Mouse (Mus musculus): ENCODE data around the gene Olfr1020. TPM values are rescaled to one million over a fixed set of nuclear protein-coding genes. Genes with fewer than 3 reads are reported as not detected.

Olfr1020 gene
- not detected for total RNA-seq (2021)
- long read RNA-seq, experiment 1 = 0 reads
- long read RNA-seq, experiment 2 = 0 reads

DNA sequence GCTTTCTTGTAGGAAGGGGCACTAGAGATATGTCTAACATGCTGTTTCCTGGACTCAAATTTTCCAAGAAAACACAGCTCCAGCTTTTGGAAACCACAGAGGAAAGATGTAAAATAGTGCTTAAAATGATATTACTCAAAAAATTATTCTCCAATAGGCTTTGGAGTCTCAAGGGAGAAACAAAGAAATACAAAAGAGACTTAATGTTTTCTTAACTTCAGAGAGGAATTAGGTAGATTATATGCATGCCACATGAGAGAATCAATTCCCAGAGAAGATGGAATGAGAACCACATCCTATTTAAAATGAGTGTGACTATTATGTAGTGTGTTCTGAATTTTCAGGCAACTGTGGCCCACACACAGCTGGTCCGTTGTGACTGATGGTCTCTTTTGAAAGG lies at the start of gene Olfr1020:
TSS of gene Olfr1020 (plus strand) at position 301 of the 400 bp plus-strand sequence.
- no peak for DNase-seq (ENCODE audit: low spot score in 2 of 2)

DNA sequence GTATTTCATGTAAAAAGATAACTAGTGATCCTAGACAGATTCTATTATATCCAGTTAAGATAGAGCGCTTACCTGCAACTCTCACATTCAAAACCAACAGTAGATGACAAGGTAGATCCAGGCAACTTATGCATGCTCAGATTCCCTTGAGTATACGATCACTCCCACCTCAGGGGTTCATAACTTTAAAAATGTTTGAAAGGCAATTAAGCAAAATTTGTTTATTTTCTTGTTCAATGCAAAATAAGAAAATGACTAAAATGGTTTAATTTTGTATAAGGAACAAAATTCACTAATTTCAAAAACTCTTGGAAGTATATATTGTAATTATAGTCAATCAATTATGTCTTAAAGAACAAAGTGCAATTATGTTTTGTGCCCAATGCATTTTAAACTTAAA lies 44.4 kb upstream of the Olfr1020 start, which contains the start of gene Olfr1016:
TSS of gene Olfr1016 (minus strand) at position 101 of the 400 bp plus-strand sequence.
- no peak for DNase-seq (ENCODE audit: low spot score in 2 of 2)

DNA sequence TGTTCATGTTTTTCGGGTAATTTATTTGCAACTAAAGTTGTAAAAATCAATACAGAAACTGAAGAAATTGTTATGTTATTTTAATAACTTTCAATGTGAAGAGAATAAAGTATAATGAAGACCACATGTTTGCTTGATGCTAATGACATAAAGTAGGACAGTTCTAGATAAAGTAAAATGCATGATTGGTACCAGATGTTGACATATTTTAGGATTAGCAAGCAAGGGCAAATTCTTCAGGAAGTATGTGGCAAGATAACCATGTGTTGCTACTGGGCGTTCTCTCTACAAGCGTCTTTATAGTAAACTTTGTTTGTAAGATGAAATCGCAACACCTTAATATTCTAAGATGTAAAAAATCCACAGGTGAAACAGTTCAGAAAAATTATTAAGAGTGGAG lies 42.3 kb upstream of the Olfr1020 start:
- DNase-seq (ENCODE audit: low spot score in 2 of 2) = no peak

DNA sequence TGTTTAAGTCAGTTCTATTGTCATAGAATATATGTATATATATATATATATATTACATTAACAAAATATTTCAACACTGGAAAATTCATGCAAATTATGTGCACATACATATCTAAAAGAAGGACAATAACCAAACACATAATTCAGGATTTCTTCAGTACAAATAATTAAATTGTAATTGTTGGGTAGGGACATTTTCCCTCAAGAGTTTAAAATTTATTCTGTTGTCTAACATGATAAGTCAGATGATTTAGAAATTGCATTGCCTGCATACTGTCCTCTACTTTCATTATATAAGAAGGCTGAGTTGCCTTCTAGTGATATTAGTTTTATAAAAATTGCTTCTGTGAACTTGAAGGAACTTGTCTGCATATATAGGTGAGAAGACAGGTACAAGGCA lies 28.7 kb upstream of the Olfr1020 start, which contains the start of gene Olfr1018:
TSS of gene Olfr1018 (plus strand) at position 301 of the 400 bp plus-strand sequence.
- DNase-seq (ENCODE audit: low spot score in 2 of 2) = no peak

DNA sequence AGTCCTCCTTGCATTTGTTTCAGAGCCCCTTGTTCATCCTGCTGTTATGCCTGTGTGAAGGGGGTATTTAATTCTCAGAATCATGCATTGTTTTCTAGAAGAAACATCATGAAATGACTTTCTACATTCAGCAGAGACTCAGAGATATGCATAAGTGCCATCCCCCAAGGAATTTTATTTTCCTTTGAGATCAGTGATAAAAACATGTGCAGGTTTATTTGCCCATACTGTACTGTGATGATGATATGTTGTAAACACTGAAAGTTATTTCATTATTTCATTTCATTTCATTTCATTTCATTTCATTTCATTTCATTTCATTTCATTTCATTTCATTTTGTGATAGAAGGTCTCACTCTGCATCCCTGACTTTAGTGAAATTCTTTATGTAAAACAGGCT lies 1.4 kb upstream of the Olfr1020 start, which contains the start of gene Olfr1019:
TSS of gene Olfr1019 (minus strand) at position 101 of the 400 bp plus-strand sequence.
- no peak for DNase-seq (ENCODE audit: low spot score in 2 of 2)

DNA sequence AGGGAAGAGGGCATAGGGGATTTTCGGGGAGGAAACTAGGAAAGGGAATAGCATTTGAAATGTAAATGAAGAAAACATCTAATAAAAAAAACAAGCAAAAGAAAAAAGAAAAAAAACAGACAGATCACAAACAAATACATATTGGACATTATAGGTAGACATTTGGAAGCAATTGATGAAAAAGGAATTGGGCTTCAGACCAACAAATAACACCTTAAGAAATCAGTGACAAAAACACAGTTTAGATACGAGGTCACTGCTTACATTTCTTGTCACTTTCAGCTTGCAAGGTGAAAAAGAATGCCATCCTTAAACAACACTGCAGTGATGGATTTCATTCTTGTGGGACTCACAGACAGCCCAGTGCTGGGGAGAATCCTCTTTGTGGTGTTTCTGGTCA lies 21.5 kb downstream of the Olfr1020 start, which contains the start of gene Olfr1022:
TSS of gene Olfr1022 (plus strand) at position 301 of the 400 bp plus-strand sequence.
- no peak for DNase-seq (ENCODE audit: low spot score in 2 of 2)

DNA sequence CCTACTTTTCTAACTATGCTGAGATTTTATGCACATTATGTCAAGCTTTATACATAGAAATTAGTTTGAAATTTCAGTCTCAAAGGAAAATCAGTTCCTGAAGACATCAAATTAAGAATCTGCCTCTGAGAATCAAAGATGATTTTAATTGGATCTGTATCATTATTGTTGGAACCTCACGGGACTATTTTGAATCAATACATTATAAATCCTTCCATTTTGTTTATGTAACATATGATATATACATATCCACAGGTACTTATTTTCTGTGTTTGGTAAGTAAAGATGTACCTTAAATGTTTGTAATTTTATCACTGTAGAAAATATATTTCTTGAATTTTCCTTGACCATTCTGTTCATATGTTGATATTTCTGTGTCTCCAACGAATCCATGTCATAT lies 38.5 kb downstream of the Olfr1020 start, which contains the start of gene Olfr1023:
TSS of gene Olfr1023 (plus strand) at position 301 of the 400 bp plus-strand sequence.
- no peak for DNase-seq (ENCODE audit: low spot score in 2 of 2)

Other genes starting within 250 kb of the Olfr1020 start
- gene Olfr1000, start 235.1 kb upstream of the Olfr1020 start, total RNA-seq (2021) = not detected
- not detected for gene Olfr1002, start 196.3 kb upstream of the Olfr1020 start, total RNA-seq (2021)
- not detected for gene Olfr154, start 182.6 kb upstream of the Olfr1020 start, total RNA-seq (2021)
- gene Olfr1006, start 168.3 kb upstream of the Olfr1020 start, total RNA-seq (2021) = not detected
- gene Olfr1008, start 157.6 kb upstream of the Olfr1020 start, total RNA-seq (2021) = not detected
- gene Olfr1009, start 131.6 kb upstream of the Olfr1020 start, total RNA-seq (2021) = not detected
- gene Olfr1012, start 84.3 kb upstream of the Olfr1020 start, total RNA-seq (2021) = not detected
- gene Olfr1013, start 79.9 kb upstream of the Olfr1020 start, total RNA-seq (2021) = not detected
- gene Olfr1014, start 74.3 kb upstream of the Olfr1020 start, total RNA-seq (2021) = not detected
- not detected for gene Olfr1015, start 65.0 kb upstream of the Olfr1020 start, total RNA-seq (2021)
- not detected for gene Olfr1016, start 44.5 kb upstream of the Olfr1020 start, total RNA-seq (2021)
- not detected for gene Olfr1018, start 28.6 kb upstream of the Olfr1020 start, total RNA-seq (2021)
- not detected for gene Olfr1019, start 1.5 kb upstream of the Olfr1020 start, total RNA-seq (2021)
- not detected for gene Olfr1022, start 21.6 kb downstream of the Olfr1020 start, total RNA-seq (2021)
- gene Olfr1023, start 38.6 kb downstream of the Olfr1020 start, total RNA-seq (2021) = not detected
- not detected for gene Olfr1024, start 58.0 kb downstream of the Olfr1020 start, total RNA-seq (2021)
- not detected for gene Olfr1025-ps1, start 68.2 kb downstream of the Olfr1020 start, total RNA-seq (2021)
- not detected for gene Olfr1026, start 74.5 kb downstream of the Olfr1020 start, total RNA-seq (2021)
- gene Olfr1028, start 103.4 kb downstream of the Olfr1020 start, total RNA-seq (2021) = not detected
- gene Olfr1029, start 126.9 kb downstream of the Olfr1020 start, total RNA-seq (2021) = not detected
- not detected for gene Olfr1030, start 132.2 kb downstream of the Olfr1020 start, total RNA-seq (2021)
- gene Olfr1031, start 143.3 kb downstream of the Olfr1020 start, total RNA-seq (2021) = not detected
- gene Olfr1032, start 158.5 kb downstream of the Olfr1020 start, total RNA-seq (2021) = not detected
- gene Olfr1033, start 173.6 kb downstream of the Olfr1020 start, total RNA-seq (2021) = not detected
- gene Olfr1034, start 198.8 kb downstream of the Olfr1020 start, total RNA-seq (2021) = not detected
- not detected for gene Olfr1036, start 227.0 kb downstream of the Olfr1020 start, total RNA-seq (2021)
- gene Olfr1037, start 240.4 kb downstream of the Olfr1020 start, total RNA-seq (2021) = not detected